Mouse (Mus musculus): ENCODE results near the gene Cbfa2t2. TPM values are rescaled to one million over a fixed set of nuclear protein-coding genes. Genes with fewer than 3 reads are reported as not detected.

Gene Cbfa2t2
- polyA plus RNA-seq, 1 experiment from 2014 or later = 10.3 TPM

DNA sequence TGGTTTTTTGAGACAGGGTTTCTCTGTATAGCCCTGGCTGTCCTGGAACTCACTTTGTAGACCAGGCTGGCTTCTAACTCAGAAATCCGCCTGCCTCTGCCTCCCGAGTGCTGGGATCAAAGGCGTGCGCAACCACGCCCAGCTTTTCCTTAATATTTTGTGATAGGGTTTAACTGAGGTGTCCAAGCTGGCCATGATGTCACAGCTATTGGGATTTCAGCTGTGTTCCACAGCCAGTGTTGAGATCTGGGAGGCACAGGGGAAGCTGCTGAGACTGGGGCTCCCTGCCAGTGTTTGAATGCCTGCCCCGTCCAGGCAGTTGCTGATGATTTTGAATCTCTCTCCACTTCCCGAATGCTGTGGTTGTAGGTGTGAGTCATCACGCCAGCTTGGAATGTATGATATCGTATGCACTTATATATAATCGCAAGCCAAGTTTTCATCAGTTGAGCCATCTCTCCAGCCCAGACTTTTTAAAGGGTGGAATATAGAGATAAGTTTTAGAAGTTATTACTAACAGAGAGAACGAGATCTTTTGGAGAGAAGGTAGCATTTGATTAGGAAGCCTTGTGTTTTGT, 27.4 kb downstream of the Cbfa2t2 start:
- no peak for TF ChIP-seq EP300 (optimal IDR thresholded peaks at IDR 0.05)
- Histone ChIP-seq H3K4me3 (ENCODE audit: low read depth, low read length) (no peak overlapping the region), H3K9ac (ENCODE audit: low read length) (no peak overlapping the region), H3K4me2 (replicated peaks; ENCODE audit: low read depth) (no peak overlapping the region), H3K27me3 (ENCODE audit: control insufficient read depth, insufficient read depth, low read length) (no peaks in the 10 kb centered on the region), H3K27ac (replicated peaks) (no peak overlapping the region), H3K4me1 (replicated peaks; ENCODE audit: control insufficient read depth, insufficient read depth) (no peaks in the 10 kb centered on the region), H3K9me3 (ENCODE audit: control insufficient read depth, low read length) (no peaks in the 10 kb centered on the region), H3K36me3 (ENCODE audit: control insufficient read depth, insufficient read depth, low read length) (no peaks in the 10 kb centered on the region)
- DNase-seq (ENCODE audit: low spot score) = peak; percentile 18
- 65% methylated on average over 11 of the region's 11 CpGs for WGBS
- ATAC-seq (ENCODE audit: low FRiP score, low TSS enrichment) = no peak

DNA sequence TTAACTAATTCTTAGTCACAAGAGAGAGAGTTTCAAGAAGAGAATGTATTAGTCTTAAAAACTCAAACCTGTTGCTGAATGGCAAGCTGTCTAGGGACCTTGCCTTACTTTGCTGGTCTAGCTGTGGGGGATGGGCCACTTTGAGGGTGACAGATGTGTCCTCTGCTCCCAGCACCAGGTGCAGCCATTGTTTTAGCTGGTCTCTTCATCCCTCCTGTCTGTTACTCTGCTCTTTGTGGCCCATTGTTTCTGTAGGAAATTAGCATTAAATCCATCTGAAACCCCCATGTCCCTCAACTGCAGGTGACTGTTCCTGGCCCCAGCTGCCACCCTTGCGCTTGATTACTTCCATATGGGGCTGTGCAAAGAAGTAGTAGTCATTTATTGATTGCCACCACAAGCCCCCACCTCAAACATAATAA, 29.6 kb downstream of the Cbfa2t2 start:
- Histone ChIP-seq H3K36me3 (ENCODE audit: control insufficient read depth, insufficient read depth, low read length) (no peaks in the 10 kb centered on the region), H3K4me3 (ENCODE audit: low read depth, low read length) (no peak overlapping the region), H3K4me2 (replicated peaks; ENCODE audit: low read depth) (no peak overlapping the region), H3K27ac (replicated peaks) (no peak overlapping the region), H3K9ac (ENCODE audit: low read length) (no peak overlapping the region), H3K4me1 (replicated peaks; ENCODE audit: control insufficient read depth, insufficient read depth) (no peaks in the 10 kb centered on the region), H3K27me3 (ENCODE audit: control insufficient read depth, insufficient read depth, low read length) (no peaks in the 10 kb centered on the region), H3K9me3 (ENCODE audit: control insufficient read depth, low read length) (no peaks in the 10 kb centered on the region)
- DNase-seq (ENCODE audit: low spot score) = no peak
- WGBS = 88% methylated on average over 1 of the region's 1 CpGs
- no peak for TF ChIP-seq EP300 (optimal IDR thresholded peaks at IDR 0.05)
- TF ChIP-seq CTCF (IDR thresholded peaks at IDR 0.05; ENCODE audit: low read depth) = no peak
- no peak for ATAC-seq (ENCODE audit: low FRiP score, low TSS enrichment)

DNA sequence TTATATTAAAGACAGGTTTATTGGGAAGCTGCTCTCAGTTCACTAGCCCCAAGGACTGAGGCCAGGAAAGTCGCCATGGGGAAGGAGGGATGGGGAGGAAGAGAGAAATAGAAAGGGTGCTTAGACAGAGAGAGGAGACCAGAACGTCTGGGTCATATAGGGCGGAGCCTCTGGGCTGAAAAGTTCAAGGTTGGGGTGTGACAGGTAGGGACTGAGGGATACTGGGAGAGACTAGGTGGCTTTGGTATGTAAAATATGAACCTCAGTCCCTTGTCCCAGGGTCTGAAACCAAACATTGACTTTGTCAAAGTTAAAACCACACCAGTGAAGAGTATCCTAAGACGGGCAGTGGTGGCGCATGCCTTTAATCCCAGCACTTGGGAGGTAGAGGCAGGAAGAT, 30.9 kb downstream of the Cbfa2t2 start:
- no peaks in the 10 kb centered on the region for H3K27me3 ChIP-seq (ENCODE audit: control insufficient read depth, insufficient read depth, low read length)
- 82% methylated on average over 5 of the region's 5 CpGs for WGBS
- no peak overlapping the region for H3K27ac ChIP-seq (replicated peaks)
- H3K4me3 ChIP-seq (ENCODE audit: low read depth, low read length) = no peak overlapping the region
- no peaks in the 10 kb centered on the region for H3K4me1 ChIP-seq (replicated peaks; ENCODE audit: control insufficient read depth, insufficient read depth)
- no peak for TF ChIP-seq EP300 (optimal IDR thresholded peaks at IDR 0.05)
- TF ChIP-seq CTCF (IDR thresholded peaks at IDR 0.05; ENCODE audit: low read depth) = no peak
- H3K36me3 ChIP-seq (ENCODE audit: control insufficient read depth, insufficient read depth, low read length) = no peaks in the 10 kb centered on the region
- no peaks in the 10 kb centered on the region for H3K9me3 ChIP-seq (ENCODE audit: control insufficient read depth, low read length)
- ATAC-seq (ENCODE audit: low FRiP score, low TSS enrichment) = no peak
- H3K9ac ChIP-seq (ENCODE audit: low read length) = no peak overlapping the region
- H3K4me2 ChIP-seq (replicated peaks; ENCODE audit: low read depth) = no peak overlapping the region
- DNase-seq (ENCODE audit: low spot score) = no peak

GRCm38 (mm10) chr2:154474251-154475061, 38.2 kb downstream of the Cbfa2t2 start:
- TF ChIP-seq EP300 (optimal IDR thresholded peaks at IDR 0.05) = no peak
- TF ChIP-seq CTCF (IDR thresholded peaks at IDR 0.05; ENCODE audit: low read depth) = no peak
- DNase-seq (ENCODE audit: low spot score) (no peak), ATAC-seq (ENCODE audit: low FRiP score, low TSS enrichment) (no peak)
- H3K4me2 ChIP-seq (replicated peaks; ENCODE audit: low read depth) = no peak overlapping the region
- no peak overlapping the region for H3K4me3 ChIP-seq (ENCODE audit: low read depth, low read length)
- no peak overlapping the region for H3K27ac ChIP-seq (replicated peaks)
- no peak overlapping the region for H3K9ac ChIP-seq (ENCODE audit: low read length)
- H3K27me3 ChIP-seq (ENCODE audit: control insufficient read depth, insufficient read depth, low read length) = no peaks in the 10 kb centered on the region
- H3K9me3 ChIP-seq (ENCODE audit: control insufficient read depth, low read length) = no peaks in the 10 kb centered on the region
- no peaks in the 10 kb centered on the region for H3K4me1 ChIP-seq (replicated peaks; ENCODE audit: control insufficient read depth, insufficient read depth)
- H3K36me3 ChIP-seq (ENCODE audit: control insufficient read depth, insufficient read depth, low read length) = no peaks in the 10 kb centered on the region
- 87% methylated on average over 1 of the region's 1 CpGs for WGBS

GRCm38 (mm10) chr2:154475062-154475349, 38.7 kb downstream of the Cbfa2t2 start:
- no peak for ATAC-seq (ENCODE audit: low FRiP score, low TSS enrichment)
- Histone ChIP-seq H3K36me3 (ENCODE audit: control insufficient read depth, insufficient read depth, low read length) (no peaks in the 10 kb centered on the region), H3K4me1 (replicated peaks; ENCODE audit: control insufficient read depth, insufficient read depth) (no peaks in the 10 kb centered on the region), H3K4me2 (replicated peaks; ENCODE audit: low read depth) (no peak overlapping the region), H3K27ac (replicated peaks) (no peak overlapping the region), H3K4me3 (ENCODE audit: low read depth, low read length) (no peak overlapping the region), H3K9ac (ENCODE audit: low read length) (no peak overlapping the region), H3K9me3 (ENCODE audit: control insufficient read depth, low read length) (no peaks in the 10 kb centered on the region), H3K27me3 (ENCODE audit: control insufficient read depth, insufficient read depth, low read length) (no peaks in the 10 kb centered on the region)
- WGBS = 76% methylated on average over 1 of the region's 1 CpGs
- no peak for TF ChIP-seq CTCF (IDR thresholded peaks at IDR 0.05; ENCODE audit: low read depth)
- DNase-seq (ENCODE audit: low spot score) = no peak

DNA sequence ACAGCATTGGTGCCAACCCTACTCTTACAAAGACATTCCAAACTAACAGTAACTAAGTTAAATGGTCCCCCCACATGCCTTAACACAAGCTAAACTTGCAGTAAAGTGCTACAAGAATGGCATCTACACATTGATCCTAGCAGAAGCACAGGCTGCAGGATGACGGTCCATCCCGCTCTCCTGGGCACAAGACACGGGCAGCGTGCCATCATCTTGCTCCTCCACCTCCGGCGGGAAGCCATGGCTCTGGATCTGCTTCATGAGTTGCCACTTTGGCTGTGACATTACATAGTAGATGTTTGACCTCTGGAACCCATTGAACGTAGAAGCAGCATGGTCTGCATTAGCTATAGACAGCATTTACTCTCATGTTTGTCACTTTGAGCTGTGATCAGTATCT, 39.6 kb downstream of the Cbfa2t2 start:
- WGBS = 91% methylated on average over 7 of the region's 7 CpGs

More for the DNA sequence above, 39.6 kb downstream of the Cbfa2t2 start:
- Histone ChIP-seq H3K9ac (ENCODE audit: low read length) (no peak overlapping the region), H3K27ac (replicated peaks) (no peak overlapping the region), H3K4me3 (ENCODE audit: low read depth, low read length) (no peak overlapping the region), H3K4me2 (replicated peaks; ENCODE audit: low read depth) (no peak overlapping the region), H3K4me1 (replicated peaks; ENCODE audit: control insufficient read depth, insufficient read depth) (no peaks in the 10 kb centered on the region), H3K9me3 (ENCODE audit: control insufficient read depth, low read length) (no peaks in the 10 kb centered on the region), H3K27me3 (ENCODE audit: control insufficient read depth, insufficient read depth, low read length) (no peaks in the 10 kb centered on the region), H3K36me3 (ENCODE audit: control insufficient read depth, insufficient read depth, low read length) (no peaks in the 10 kb centered on the region)
- DNase-seq (ENCODE audit: low spot score) (no peak), ATAC-seq (ENCODE audit: low FRiP score, low TSS enrichment) (no peak)
- TF ChIP-seq EP300 (optimal IDR thresholded peaks at IDR 0.05) = no peak
- TF ChIP-seq CTCF (IDR thresholded peaks at IDR 0.05; ENCODE audit: low read depth) = no peak

Measured in stomach, postnatal 0 days (tissue).